Mouse (Mus musculus) c-Kit-positive CD71-negative TER-119-negative erythroid progenitor cells, embryonic 14.5 days (primary cell): ENCODE results near the gene Gnaz.

Source experiments
- DNase-seq: peaks from one replicate; pipeline ENCODE4 v3.0.0-alpha.2; 2013; ENCODE audit warnings: low read depth

Gnaz gene

DNA sequence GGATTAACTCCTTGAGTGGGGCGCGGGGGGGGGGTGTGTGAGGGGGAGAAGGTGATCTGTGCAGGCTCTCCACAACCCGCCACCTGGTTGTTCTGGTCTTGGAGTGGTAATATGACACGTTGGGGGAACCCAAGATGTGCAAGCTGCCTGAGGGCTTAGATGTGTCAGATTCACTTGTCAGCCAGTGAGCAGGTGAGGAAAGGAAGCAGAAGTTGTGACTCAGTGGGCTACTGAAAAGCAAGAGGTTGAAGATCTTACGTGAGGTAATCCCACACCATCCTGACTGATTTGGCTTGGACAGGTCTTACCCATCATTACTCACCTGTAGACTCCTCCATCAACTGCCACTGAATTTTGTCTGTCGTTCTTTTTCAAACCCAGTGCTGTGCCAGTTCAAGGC lies 95.6 kb downstream of the Gnaz start:
- no peak for DNase-seq

DNA sequence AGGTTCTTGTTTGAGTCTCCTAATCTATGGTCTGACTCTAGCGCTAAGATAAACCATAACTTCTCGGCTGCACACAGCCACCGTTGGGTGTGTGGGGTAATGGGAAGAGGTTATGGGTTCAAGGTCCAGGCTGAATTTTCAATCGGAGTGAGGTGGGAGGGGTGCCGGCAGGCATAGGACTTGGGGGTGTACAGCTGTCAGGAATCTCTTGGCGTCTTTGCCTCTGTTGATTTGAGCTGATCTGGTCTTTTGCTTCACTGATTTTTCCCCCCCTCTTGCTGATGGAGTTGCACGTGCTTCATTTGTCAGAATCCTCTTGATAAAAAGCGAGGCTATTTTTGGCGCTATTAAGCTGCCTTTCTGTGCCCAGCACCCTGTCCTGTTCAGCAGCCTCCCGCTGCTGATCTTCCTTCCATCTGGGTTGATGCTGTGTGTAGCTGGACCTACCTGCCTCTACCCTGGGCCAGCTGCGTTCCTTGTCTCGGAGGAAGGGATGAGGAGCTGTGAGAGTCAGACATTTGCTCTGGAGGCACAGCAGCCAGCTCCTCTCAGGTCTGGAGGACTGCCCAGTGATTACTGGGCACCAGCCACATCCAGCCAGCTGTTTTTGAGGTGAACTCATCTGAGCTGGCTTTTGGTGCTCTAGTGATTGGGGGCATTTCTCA lies 96.5 kb downstream of the Gnaz start:
- DNase-seq, result no peak

GRCm38 (mm10) chr10:75065691-75066090 lies 98.7 kb downstream of the Gnaz start:
- DNase-seq, result no peak
